Mouse (Mus musculus) limb, embryonic 11.5 days (tissue): ENCODE measurements around the gene Mfap2. TPM values are rescaled to one million over a fixed set of nuclear protein-coding genes. Genes with fewer than 3 reads are reported as not detected.

Source experiments
- ATAC-seq: fragments of 200-750 bp; cut with Nextera tagmentation; 2 replicates; pipeline ENCODE4 v1.8.0; 2017; ENCODE audit warnings: low read depth; ENCODE audit not compliant: insufficient number of reproducible peaks, low FRiP score, low TSS enrichment
- DNase-seq: peaks from one replicate; pipeline ENCODE4 v3.0.0-alpha.2; 2015; ENCODE audit warnings: low spot score
- H3K27ac ChIP-seq: fragments of 300-500 bp; sonication (generic); replicated peaks from 2 replicates; pipeline ENCODE4 v1.5.1; 2014; ENCODE audit warnings: low read depth, mild to moderate bottlenecking, low read length
- H3K27me3 ChIP-seq: fragments of 300-500 bp; sonication (generic); 2 replicates; pipeline ENCODE4 v1.6.1; 2014; ENCODE audit warnings: mild to moderate bottlenecking, low read length, mixed read lengths; ENCODE audit not compliant: control insufficient read depth, insufficient read depth
- H3K36me3 ChIP-seq: fragments of 300-500 bp; sonication (generic); 2 replicates; pipeline ENCODE4 v1.6.1; 2014; ENCODE audit warnings: mild to moderate bottlenecking, low read length, moderate library complexity, mixed read lengths; ENCODE audit not compliant: control insufficient read depth, insufficient read depth
- H3K4me1 ChIP-seq: fragments of 300-500 bp; sonication (generic); 2 replicates; pipeline ENCODE4 v1.6.1; 2014; ENCODE audit warnings: low read length, mixed read lengths; ENCODE audit not compliant: control insufficient read depth, insufficient read depth
- H3K4me2 ChIP-seq: fragments of 300-500 bp; sonication (generic); 2 replicates; pipeline ENCODE4 v1.6.1; 2014; ENCODE audit warnings: low read depth, mild to moderate bottlenecking, moderate library complexity; ENCODE audit not compliant: severe bottlenecking
- H3K4me3 ChIP-seq: fragments of 300-500 bp; sonication (generic); 2 replicates; pipeline ENCODE4 v1.5.1; 2014; ENCODE audit warnings: low read depth, low read length
- H3K9ac ChIP-seq: fragments of 300-500 bp; sonication (generic); 2 replicates; pipeline ENCODE4 v1.6.1; 2014; ENCODE audit warnings: mild to moderate bottlenecking, low read length
- H3K9me3 ChIP-seq: fragments of 300-500 bp; sonication (generic); 2 replicates; pipeline ENCODE4 v1.6.1; 2016; ENCODE audit warnings: low read length; ENCODE audit not compliant: control insufficient read depth
- WGBS: fragments of 180-500 bp; shearing (Covaris S2); extraction: QIAGEN DNeasy Blood & Tissue Kit; methylation state at CpG from one replicate; pipeline ENCODE4 v1.1.7; 2014; 5-methylcytosine and 5-hydroxymethylcytosine counted together
- polyA plus RNA-seq: library from polyadenylated mRNA; unstranded; fragments of >200 nt; fragmentation: Nextera tagmentation; extraction: Ambion mirVana; gene quantifications from 2 replicates; pipeline ENCODE4 v1.2.1, GENCODE M21; 2014

The Mfap2 gene
- polyA plus RNA-seq, 1 experiment from 2014 or later = 517 TPM

GRCm38 (mm10) chr4:141012558-141012957 lies 2.3 kb downstream of the Mfap2 start:
- Histone ChIP-seq H3K4me2 (peak overlapping the region; percentile 93; the same call in 1 of the 2 replicates), H3K4me1 (peaks cover 17% of the 10 kb centered on the region)

DNA sequence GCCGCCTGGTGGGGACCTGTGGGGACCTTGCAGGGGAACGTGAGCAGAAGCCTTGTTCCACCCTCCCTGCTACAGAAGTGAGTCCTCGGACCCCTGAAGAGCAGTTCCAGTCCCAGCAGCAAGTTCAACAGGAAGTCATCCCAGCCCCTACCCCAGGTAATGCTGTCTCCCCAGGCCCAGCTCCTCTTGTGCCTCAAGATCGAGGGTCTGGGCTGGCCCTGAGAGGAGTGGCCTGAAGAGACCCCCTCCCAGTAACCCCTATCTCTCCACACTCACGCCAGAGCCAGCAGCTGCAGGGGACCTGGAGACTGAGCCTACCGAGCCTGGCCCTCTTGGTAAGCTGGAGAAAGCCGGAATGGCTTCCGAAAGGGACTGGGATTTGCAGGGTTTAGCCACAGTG lies 3.9 kb downstream of the Mfap2 start:
- no peak overlapping the region for H3K4me2 ChIP-seq
- WGBS = 76% methylated on average over 8 of the region's 8 CpGs
- no peak overlapping the region for H3K4me3 ChIP-seq
- H3K36me3 ChIP-seq = peaks cover 23% of the 10 kb centered on the region; the same call in 1 of the 2 replicates
- H3K4me1 ChIP-seq = peaks cover 17% of the 10 kb centered on the region
- H3K9me3 ChIP-seq = no peaks in the 10 kb centered on the region
- H3K27me3 ChIP-seq = no peaks in the 10 kb centered on the region
- no peak for ATAC-seq
- DNase-seq = no peak
- H3K27ac ChIP-seq = no peak overlapping the region
- no peak overlapping the region for H3K9ac ChIP-seq

More at GRCm38 (mm10) chr4:141012558-141012957, 2.3 kb downstream of the Mfap2 start:
- DNase-seq (no peak), ATAC-seq (no peak)
- peaks cover 23% of the 10 kb centered on the region; the same call in 1 of the 2 replicates for H3K36me3 ChIP-seq
- 74% methylated on average over 10 of the region's 10 CpGs for WGBS
- H3K4me3 ChIP-seq = peak overlapping the region; percentile 54; the same call in 1 of the 2 replicates
- H3K9me3 ChIP-seq = no peaks in the 10 kb centered on the region
- H3K27ac ChIP-seq = no peak overlapping the region
- no peak overlapping the region for H3K9ac ChIP-seq
- no peaks in the 10 kb centered on the region for H3K27me3 ChIP-seq

GRCm38 (mm10) chr4:141014856-141015255 lies 4.6 kb downstream of the Mfap2 start:
- H3K36me3 ChIP-seq = peaks cover 23% of the 10 kb centered on the region; the same call in 1 of the 2 replicates
- H3K4me1 ChIP-seq = peaks cover 14% of the 10 kb centered on the region
- no peak overlapping the region for H3K9ac ChIP-seq
- H3K27ac ChIP-seq = no peak overlapping the region
- ATAC-seq (no peak), DNase-seq (no peak)
- H3K9me3 ChIP-seq = no peaks in the 10 kb centered on the region
- H3K27me3 ChIP-seq = no peaks in the 10 kb centered on the region
- 90% methylated on average over 11 of the region's 11 CpGs for WGBS
- no peak overlapping the region for H3K4me2 ChIP-seq
- no peak overlapping the region for H3K4me3 ChIP-seq

GRCm38 (mm10) chr4:141015356-141015755 lies 5.1 kb downstream of the Mfap2 start:
- H3K27me3 ChIP-seq = no peaks in the 10 kb centered on the region
- H3K9ac ChIP-seq = no peak overlapping the region
- DNase-seq = no peak
- peaks cover 23% of the 10 kb centered on the region; the same call in 1 of the 2 replicates for H3K36me3 ChIP-seq
- no peak overlapping the region for H3K4me2 ChIP-seq
- H3K9me3 ChIP-seq = no peaks in the 10 kb centered on the region
- no peak for ATAC-seq
- H3K4me3 ChIP-seq = no peak overlapping the region
- peaks cover 16% of the 10 kb centered on the region for H3K4me1 ChIP-seq
- 77% methylated on average over 7 of the region's 7 CpGs for WGBS
- H3K27ac ChIP-seq = no peak overlapping the region

- no peak for DNase-seq
- no peak for ATAC-seq
- no peak overlapping the region for H3K4me3 ChIP-seq
- no peaks in the 10 kb centered on the region for H3K9me3 ChIP-seq
- H3K36me3 ChIP-seq = peaks cover 23% of the 10 kb centered on the region; the same call in 1 of the 2 replicates
- 0 out of 2 replicates have a peak overlapping the region, but pooled peaks have one; percentile 52 for H3K27ac ChIP-seq
- no peak overlapping the region for H3K4me2 ChIP-seq
- H3K9ac ChIP-seq = no peak overlapping the region
- H3K4me1 ChIP-seq = peaks cover 26% of the 10 kb centered on the region
- 83% methylated on average over 9 of the region's 9 CpGs for WGBS
- H3K27me3 ChIP-seq = no peaks in the 10 kb centered on the region
Measured at GRCm38 (mm10) chr4:141016311-141016710, 6.1 kb downstream of the Mfap2 start.

- Histone ChIP-seq H3K9me3 (no peaks in the 10 kb centered on the region), H3K4me3 (no peak overlapping the region), H3K4me1 (peaks cover 21% of the 10 kb centered on the region), H3K9ac (no peak overlapping the region), H3K4me2 (no peak overlapping the region), H3K27ac (no peak overlapping the region), H3K36me3 (peaks cover 20% of the 10 kb centered on the region; the same call in 1 of the 2 replicates), H3K27me3 (no peaks in the 10 kb centered on the region)
- DNase-seq (no peak), ATAC-seq (no peak)
- WGBS = 84% methylated on average over 29 of the region's 29 CpGs
Measured at GRCm38 (mm10) chr4:141017657-141018436, 7.6 kb downstream of the Mfap2 start.

- H3K36me3 ChIP-seq = peaks cover 5% of the 10 kb centered on the region; the same call in 1 of the 2 replicates
- WGBS = 80% methylated on average over 17 of the region's 17 CpGs
- H3K9ac ChIP-seq = peak overlapping the region; percentile 55; the same call in 1 of the 2 replicates
- H3K27ac ChIP-seq = peak overlapping the region; percentile 89
- no peak for ATAC-seq
- H3K9me3 ChIP-seq = no peaks in the 10 kb centered on the region
- H3K27me3 ChIP-seq = no peaks in the 10 kb centered on the region
- no peak overlapping the region for H3K4me2 ChIP-seq
- DNase-seq = no peak
- H3K4me1 ChIP-seq = peaks cover 21% of the 10 kb centered on the region
- no peak overlapping the region for H3K4me3 ChIP-seq
Measured at GRCm38 (mm10) chr4:141020220-141020619, 10.0 kb downstream of the Mfap2 start.

GRCm38 (mm10) chr4:141020811-141021613 lies 10.8 kb downstream of the Mfap2 start:
- Histone ChIP-seq H3K27ac (peak overlapping the region; percentile 89), H3K36me3 (no peaks in the 10 kb centered on the region; the same call in 1 of the 2 replicates), H3K9ac (peak overlapping the region; percentile 55), H3K9me3 (no peaks in the 10 kb centered on the region), H3K4me2 (0 out of 2 replicates have a peak overlapping the region, but pooled peaks have one; percentile 7), H3K4me3 (no peak overlapping the region), H3K27me3 (no peaks in the 10 kb centered on the region), H3K4me1 (peaks cover 21% of the 10 kb centered on the region)
- ATAC-seq (0 out of 2 replicates have a peak, but pooled peaks have one; percentile 37), DNase-seq (peak; percentile 71)
- 23% methylated on average over 14 of the region's 14 CpGs for WGBS
